Mouse (Mus musculus): ENCODE data around the gene Tbc1d19. TPM values are rescaled to one million over a fixed set of nuclear protein-coding genes. Genes with fewer than 3 reads are reported as not detected.

The Tbc1d19 gene
- polyA plus RNA-seq, 1 experiment from 2014 or later: 75.2 TPM

Other genes starting within 250 kb of the Tbc1d19 start
- gene Cckar, start 101.9 kb upstream of the Tbc1d19 start, polyA plus RNA-seq (2015; fragmentation: Nextera tagmentation; extraction: Ambion mirVana): 0.70 and 0.79 TPM in 2 replicates
- gene Stim2, start 188.9 kb downstream of the Tbc1d19 start, polyA plus RNA-seq (2015; fragmentation: Nextera tagmentation; extraction: Ambion mirVana): 23.0 and 26.8 TPM in 2 replicates